Mouse (Mus musculus) midbrain, embryonic 16.5 days (tissue): Measurements from ENCODE around the gene Osbpl11. TPM values are rescaled to one million over a fixed set of nuclear protein-coding genes. Genes with fewer than 3 reads are reported as not detected.
"Not testable (repeated sequence)": the region's sequence is repeated elsewhere in the genome, so short reads cannot be mapped to it uniquely, and the experiment has no call there.

ENCODE experiments used
- ATAC-seq: fragments of 200-750 bp; cut with Nextera tagmentation; 2 replicates; pipeline ENCODE4 v1.8.0; 2017; ENCODE audit warnings: moderate TSS enrichment
- H3K27ac ChIP-seq: fragments of 300-500 bp; sonication (generic); 2 replicates; pipeline ENCODE4 v1.5.1; 2014; ENCODE audit warnings: mild to moderate bottlenecking, low read length, mixed read lengths
- H3K27me3 ChIP-seq: fragments of 300-500 bp; sonication (generic); 2 replicates; pipeline ENCODE4 v1.6.1; 2014; ENCODE audit warnings: low read depth, low read length, mixed read lengths; ENCODE audit not compliant: control insufficient read depth, insufficient read depth
- H3K36me3 ChIP-seq: fragments of 300-500 bp; sonication (generic); 2 replicates; pipeline ENCODE4 v1.6.1; 2014; ENCODE audit warnings: mild to moderate bottlenecking, low read length, moderate library complexity, mixed read lengths; ENCODE audit not compliant: control insufficient read depth, insufficient read depth
- H3K4me1 ChIP-seq: fragments of 300-500 bp; sonication (generic); 2 replicates; pipeline ENCODE4 v1.6.1; 2014; ENCODE audit warnings: mild to moderate bottlenecking, low read length, mixed read lengths; ENCODE audit not compliant: control insufficient read depth, insufficient read depth
- H3K4me2 ChIP-seq: fragments of 300-500 bp; sonication (generic); 2 replicates; pipeline ENCODE4 v1.6.1; 2014; ENCODE audit warnings: mild to moderate bottlenecking, low read length, mixed read lengths
- H3K4me3 ChIP-seq: fragments of 300-500 bp; sonication (generic); 2 replicates; pipeline ENCODE4 v1.5.1; 2014; ENCODE audit warnings: low read depth, mild to moderate bottlenecking, low read length, moderate library complexity, mixed read lengths
- H3K9ac ChIP-seq: fragments of 300-500 bp; sonication (generic); 2 replicates; pipeline ENCODE4 v1.6.1; 2014; ENCODE audit warnings: low read depth, low read length, mixed read lengths
- H3K9me3 ChIP-seq: fragments of 300-500 bp; sonication (generic); replicated peaks from 2 replicates; pipeline ENCODE4 v1.6.1; 2014; ENCODE audit warnings: mild to moderate bottlenecking, low read length, mixed read lengths; ENCODE audit not compliant: control insufficient read depth, poor library complexity, severe bottlenecking
- WGBS: fragments of 180-500 bp; shearing (Covaris S2); extraction: QIAGEN DNeasy Blood & Tissue Kit; methylation state at CpG from one replicate; pipeline ENCODE4 v1.1.7; 2014; 5-methylcytosine and 5-hydroxymethylcytosine counted together
- polyA plus RNA-seq: library from polyadenylated mRNA; unstranded; fragments of >200 nt; fragmentation: Nextera tagmentation; extraction: Ambion mirVana; gene quantifications from 2 replicates; pipeline ENCODE4 v1.2.1, GENCODE M21; 2015

Osbpl11 gene
- polyA plus RNA-seq, 1 experiment from 2014 or later, result 15.0 TPM

GRCm38 (mm10) chr16:33171800-33172199 lies 13.1 kb upstream of the Osbpl11 start:
- H3K4me2 ChIP-seq, result no peak overlapping the region
- no peaks in the 10 kb centered on the region for H3K36me3 ChIP-seq
- 0 out of 2 replicates have a peak, but pooled peaks have one; percentile 39 for ATAC-seq
- H3K27ac ChIP-seq, result peak overlapping the region; percentile 34; the same call in 1 of the 2 replicates
- no peaks in the 10 kb centered on the region for H3K9me3 ChIP-seq
- H3K27me3 ChIP-seq, result no peaks in the 10 kb centered on the region
- H3K4me1 ChIP-seq, result no peaks in the 10 kb centered on the region
- no peak overlapping the region for H3K9ac ChIP-seq
- no peak overlapping the region for H3K4me3 ChIP-seq
- WGBS, result 54% methylated on average over 6 of the region's 6 CpGs

- Histone ChIP-seq H3K4me1 (no peaks in the 10 kb centered on the region; the same call in 1 of the 2 replicates), H3K27me3 (no peaks in the 10 kb centered on the region), H3K9me3 (no peaks in the 10 kb centered on the region), H3K36me3 (no peaks in the 10 kb centered on the region), H3K9ac (no peak overlapping the region), H3K4me3 (no peak overlapping the region), H3K4me2 (no peak overlapping the region), H3K27ac (no peak overlapping the region)
- WGBS, result 69% methylated on average over 5 of the region's 5 CpGs
- no peak for ATAC-seq
Observed at GRCm38 (mm10) chr16:33173151-33173550, 11.7 kb upstream of the Osbpl11 start.

GRCm38 (mm10) chr16:33174695-33175094 lies 10.2 kb upstream of the Osbpl11 start:
- Histone ChIP-seq H3K27me3 (no peaks in the 10 kb centered on the region), H3K27ac (no peak overlapping the region), H3K9me3 (no peaks in the 10 kb centered on the region), H3K4me1 (no peaks in the 10 kb centered on the region; the same call in 1 of the 2 replicates), H3K4me3 (no peak overlapping the region), H3K9ac (no peak overlapping the region), H3K4me2 (no peak overlapping the region), H3K36me3 (no peaks in the 10 kb centered on the region)
- ATAC-seq, result no peak

DNA sequence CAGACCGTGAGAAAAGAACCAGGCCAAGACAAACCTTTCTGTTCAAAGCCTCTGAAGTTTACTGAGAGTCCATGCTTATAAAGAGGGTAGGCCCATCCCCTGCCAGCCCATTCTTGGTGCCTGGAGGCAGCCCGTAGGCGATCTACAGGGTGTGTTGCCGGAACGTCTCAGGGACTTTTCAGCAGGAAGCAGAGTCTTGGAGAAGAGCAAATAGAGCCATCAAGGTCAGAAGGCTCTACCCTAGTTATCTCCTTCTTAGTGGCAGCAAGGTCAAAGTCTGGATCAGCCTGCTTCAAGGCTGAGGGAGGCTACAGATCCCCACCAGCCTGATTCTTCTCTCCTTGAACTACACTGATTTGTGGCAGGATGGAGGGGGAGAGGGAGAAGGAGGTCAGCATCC lies 8.0 kb upstream of the Osbpl11 start:
- not testable (repeated sequence) for H3K36me3 ChIP-seq, H3K27ac ChIP-seq, H3K4me2 ChIP-seq, H3K9ac ChIP-seq, H3K9me3 ChIP-seq, H3K4me1 ChIP-seq, ATAC-seq, H3K27me3 ChIP-seq, H3K4me3 ChIP-seq
- WGBS, result 85% methylated on average over 5 of the region's 5 CpGs

DNA sequence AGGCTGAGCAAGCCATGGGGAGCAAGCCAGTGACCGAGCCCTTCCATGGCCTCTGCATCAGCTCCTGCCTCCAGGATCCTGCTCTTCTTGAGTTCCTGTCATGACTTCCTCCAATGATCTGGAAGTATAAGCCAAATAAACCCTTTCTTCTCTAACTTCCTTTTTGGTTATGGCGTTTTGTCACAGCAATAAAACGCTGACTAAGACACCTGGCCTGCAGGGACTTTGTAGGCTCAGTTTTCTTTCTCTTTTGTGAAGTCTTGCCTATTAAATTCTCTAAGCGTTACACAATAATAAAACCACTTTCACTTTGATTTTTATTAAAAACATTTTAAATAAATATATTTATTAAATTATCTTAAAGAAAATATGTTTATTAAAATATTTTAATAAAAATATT lies 7.1 kb upstream of the Osbpl11 start:
- ATAC-seq, result no peak
- Histone ChIP-seq H3K9ac (no peak overlapping the region), H3K27me3 (no peaks in the 10 kb centered on the region), H3K4me2 (no peak overlapping the region), H3K36me3 (no peaks in the 10 kb centered on the region), H3K9me3 (no peaks in the 10 kb centered on the region), H3K27ac (no peak overlapping the region), H3K4me1 (no peaks in the 10 kb centered on the region; the same call in 1 of the 2 replicates), H3K4me3 (no peak overlapping the region)
- 86% methylated on average over 4 of the region's 4 CpGs for WGBS

GRCm38 (mm10) chr16:33178278-33179074 lies 6.4 kb upstream of the Osbpl11 start:
- Histone ChIP-seq H3K27me3 (no peaks in the 10 kb centered on the region), H3K4me3 (no peak overlapping the region), H3K4me1 (no peaks in the 10 kb centered on the region; the same call in 1 of the 2 replicates), H3K36me3 (no peaks in the 10 kb centered on the region), H3K9me3 (no peaks in the 10 kb centered on the region), H3K9ac (no peak overlapping the region), H3K27ac (peak overlapping the region; percentile 9; the same call in 1 of the 2 replicates), H3K4me2 (peak overlapping the region; percentile 30)
- 64% methylated on average over 17 of the region's 17 CpGs for WGBS
- no peak for ATAC-seq

DNA sequence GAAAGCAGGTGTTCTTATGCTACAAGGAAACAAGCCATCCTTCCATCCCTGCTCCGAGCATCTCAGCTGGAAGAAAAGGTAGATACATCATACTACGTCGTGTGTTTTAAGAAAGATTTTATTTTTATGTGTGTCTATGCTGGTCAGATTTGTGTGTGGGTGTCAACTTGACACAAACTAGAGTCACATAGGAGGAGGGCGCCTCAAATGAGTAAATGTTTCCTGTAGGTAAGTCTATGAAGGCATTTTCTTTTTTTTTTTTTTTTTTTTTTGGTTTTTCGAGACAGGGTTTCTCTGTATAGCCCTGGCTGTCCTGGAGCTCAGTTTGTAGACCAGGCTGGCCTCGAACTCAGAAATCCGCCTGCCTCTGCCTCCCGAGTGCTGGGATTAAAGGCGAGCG lies 5.6 kb upstream of the Osbpl11 start:
- H3K9ac ChIP-seq, H3K27me3 ChIP-seq, H3K4me3 ChIP-seq, H3K9me3 ChIP-seq, H3K36me3 ChIP-seq, H3K4me1 ChIP-seq, H3K4me2 ChIP-seq, ATAC-seq: not testable (repeated sequence)
- WGBS, result 97% methylated on average over 9 of the region's 10 CpGs
- peak overlapping the region; percentile 9; the same call in 1 of the 2 replicates for H3K27ac ChIP-seq

- no peaks in the 10 kb centered on the region for H3K27me3 ChIP-seq
- H3K9me3 ChIP-seq, result no peaks in the 10 kb centered on the region
- H3K4me3 ChIP-seq, result no peak overlapping the region
- ATAC-seq, result no peak
- H3K27ac ChIP-seq, result no peak overlapping the region
- no peaks in the 10 kb centered on the region for H3K36me3 ChIP-seq
- H3K4me1 ChIP-seq, result no peaks in the 10 kb centered on the region; the same call in 1 of the 2 replicates
- 88% methylated on average over 3 of the region's 3 CpGs for WGBS
- no peak overlapping the region for H3K4me2 ChIP-seq
- H3K9ac ChIP-seq, result no peak overlapping the region
Observed at GRCm38 (mm10) chr16:33179911-33180310, 5.0 kb upstream of the Osbpl11 start.

DNA sequence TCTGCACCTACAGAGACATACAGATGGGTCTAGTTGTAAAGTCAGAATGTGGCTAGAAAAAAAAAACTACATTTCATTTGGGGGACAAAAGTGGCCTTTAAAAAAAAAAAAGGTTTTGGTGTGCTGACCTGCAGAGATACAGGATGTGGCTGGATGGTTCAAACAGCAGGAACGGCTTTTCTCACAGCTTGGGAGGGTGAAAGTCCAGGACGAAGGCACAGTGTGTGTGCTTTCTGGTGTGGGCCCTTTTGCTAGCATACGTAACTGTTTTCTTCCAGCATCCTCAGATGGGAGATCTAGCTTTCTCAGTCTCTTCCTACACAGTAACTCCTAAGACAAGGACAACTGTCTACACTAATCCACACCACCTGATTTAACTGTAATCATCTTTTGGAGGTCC lies 4.1 kb upstream of the Osbpl11 start:
- H3K4me3 ChIP-seq, result no peak overlapping the region
- H3K9ac ChIP-seq, result no peak overlapping the region
- ATAC-seq, result no peak
- no peak overlapping the region for H3K27ac ChIP-seq
- no peaks in the 10 kb centered on the region for H3K27me3 ChIP-seq
- 69% methylated on average over 3 of the region's 3 CpGs for WGBS
- H3K4me2 ChIP-seq, result no peak overlapping the region
- H3K4me1 ChIP-seq, result no peaks in the 10 kb centered on the region; the same call in 1 of the 2 replicates
- no peaks in the 10 kb centered on the region for H3K9me3 ChIP-seq
- no peaks in the 10 kb centered on the region for H3K36me3 ChIP-seq
